Mouse (Mus musculus): ENCODE data around the gene Gm45261. TPM values are rescaled to one million over a fixed set of nuclear protein-coding genes. Genes with fewer than 3 reads are reported as not detected.

The Gm45261 gene
- total and polyA plus RNA-seq, 3 experiments: not detected

GRCm38 (mm10) chr1:80408586-80408985, 52.7 kb downstream of the Gm45261 start (continued):
- TF ChIP-seq GABPA (IDR thresholded peaks at IDR 0.05; ENCODE audit: insufficient replicate concordance, low read depth, low read length) (no peak), ZKSCAN1 (IDR thresholded peaks at IDR 0.05; ENCODE audit: borderline replicate concordance, low read depth, low read length) (no peak), MAX (IDR thresholded peaks at IDR 0.05; ENCODE audit: low read length) (peak; percentile 93), ZMIZ1 (IDR thresholded peaks at IDR 0.05; ENCODE audit: low read depth, low read length) (no peak), TCF12 (IDR thresholded peaks at IDR 0.05; ENCODE audit: low read depth, low read length) (peak; percentile 62; the same call in 1 of the 2 replicates), NRF1 (IDR thresholded peaks at IDR 0.05; ENCODE audit: low read depth, low read length) (0 out of 2 replicates have a peak, but pooled peaks have one; percentile 32), RCOR1 (conservative IDR thresholded peaks at IDR 0.05; ENCODE audit: low read depth, low read length) (no peak), CHD2 (IDR thresholded peaks at IDR 0.05; ENCODE audit: low read length) (no peak), ELF1 (IDR thresholded peaks at IDR 0.05; ENCODE audit: low read depth, low read length) (no peak), MYC (IDR thresholded peaks at IDR 0.05; ENCODE audit: low read depth, low read length) (peak; percentile 93), PAX5 (IDR thresholded peaks at IDR 0.05; ENCODE audit: low read length) (no peak), ETS1 (conservative IDR thresholded peaks at IDR 0.05; ENCODE audit: low read depth, low read length) (peak; percentile 51), BHLHE40 (IDR thresholded peaks at IDR 0.05; ENCODE audit: low read depth, low read length) (peak; percentile 47; the same call in 1 of the 2 replicates), E2F4 (IDR thresholded peaks at IDR 0.05; ENCODE audit: insufficient replicate concordance, low read depth, low read length) (no peak), USF2 (conservative IDR thresholded peaks at IDR 0.05; ENCODE audit: low read depth, low read length) (peak; percentile 43; the same call in 1 of the 2 replicates)

- Histone ChIP-seq H3K9ac (ENCODE audit: insufficient read depth, low read depth) (no peak overlapping the region), H3K4me2 (ENCODE audit: insufficient read depth, low read depth, poor library complexity, severe bottlenecking) (peak overlapping the region; percentile 13; the same call in 1 of the 2 replicates), H3K4me1 (ENCODE audit: control insufficient read depth in 1 of 2, insufficient read depth in 2 of 2) (peaks cover 9 to 53% of the 10 kb centered on the region in 2 experiments; a peak in 3 of 4 replicates), H3K27ac (ENCODE audit: insufficient read depth, low read depth) (peak overlapping the region; percentile 36; the same call in 1 of the 2 replicates), H3K4me3 (replicated peaks in 1 of 3; ENCODE audit: low read depth in 2 of 3, low read length in 2 of 3, poor library complexity in 1 of 3) (no peak overlapping the region), H3K79me2 (replicated peaks; ENCODE audit: control insufficient read depth, extremely low read depth, insufficient read depth, poor library complexity, severe bottlenecking) (no peaks in the 10 kb centered on the region), H3K27me3 (replicated peaks) (no peaks in the 10 kb centered on the region), H3K9me3 (replicated peaks; ENCODE audit: low read length) (peaks cover 8% of the 10 kb centered on the region), H3K36me3 (replicated peaks in 1 of 2; ENCODE audit: control insufficient read depth in 1 of 2, insufficient read depth in 1 of 2, low read length in 1 of 2) (no peaks in the 10 kb centered on the region)
- in situ Hi-C loops (cut with MboI; ENCODE audit: low pct_ligation_motif_present, low pct_unique_long_range_greater_than_20kb, low sequenced_read_pairs): no loop called here
- dilution Hi-C loops (cut with MboI; ENCODE audit: extremely low pct_ligation_motif_present, extremely low pct_unique_long_range_greater_than_20kb, low sequenced_read_pairs): no loop called here
- no peak for DNase-seq (ENCODE audit: extremely low read depth)
- TF ChIP-seq MAFK (IDR thresholded peaks at IDR 0.05; ENCODE audit: insufficient replicate concordance, low read length) (no peak), POLR2A (IDR thresholded peaks at IDR 0.05; ENCODE audit: low read depth, low read length) (no peak), IRF4 (IDR thresholded peaks at IDR 0.05; ENCODE audit: low read depth, low read length) (peak; percentile 51; the same call in 1 of the 2 replicates), ETS1 (conservative IDR thresholded peaks at IDR 0.05; ENCODE audit: low read depth, low read length) (peak; percentile 38; the same call in 1 of the 2 replicates), ZKSCAN1 (IDR thresholded peaks at IDR 0.05; ENCODE audit: borderline replicate concordance, low read depth, low read length) (no peak), RCOR1 (conservative IDR thresholded peaks at IDR 0.05; ENCODE audit: low read depth, low read length) (no peak), GABPA (IDR thresholded peaks at IDR 0.05; ENCODE audit: insufficient replicate concordance, low read depth, low read length) (no peak), MXI1 (IDR thresholded peaks at IDR 0.05; ENCODE audit: low read depth, low read length) (no peak), JUND (conservative IDR thresholded peaks at IDR 0.05; ENCODE audit: low read depth, low read length) (0 out of 2 replicates have a peak, but pooled peaks have one; percentile 28), PAX5 (IDR thresholded peaks at IDR 0.05; ENCODE audit: low read length) (no peak), MEF2A (IDR thresholded peaks at IDR 0.05; ENCODE audit: borderline replicate concordance, low read depth, low read length) (peak; percentile 64; the same call in 1 of the 2 replicates), NRF1 (IDR thresholded peaks at IDR 0.05; ENCODE audit: low read depth, low read length) (0 out of 2 replicates have a peak, but pooled peaks have one; percentile 18), NELFE (IDR thresholded peaks at IDR 0.05; ENCODE audit: low read depth, low read length) (no peak), ZNF384 (IDR thresholded peaks at IDR 0.05; ENCODE audit: low read depth, low read length) (peak; percentile 68), EP300 (IDR thresholded peaks at IDR 0.05; ENCODE audit: low read length) (peak; percentile 41; the same call in 1 of the 2 replicates), UBTF (IDR thresholded peaks at IDR 0.05; ENCODE audit: low read depth, low read length) (no peak), ZC3H11A (IDR thresholded peaks at IDR 0.05; ENCODE audit: low read depth, low read length) (no peak), USF2 (conservative IDR thresholded peaks at IDR 0.05; ENCODE audit: low read depth, low read length) (no peak)
These were observed 57.1 kb downstream of the Gm45261 start for GRCm38 (mm10) chr1:80404196-80404595.
